In genomic region chr9:59577844-59578504, GRCm38 (mm10) we compare ENCODE assay signal across 8 mouse cellular contexts. TPM values are rescaled to one million over a fixed set of nuclear protein-coding genes. Genes with fewer than 3 reads are reported as not detected.
A peak's percentile ranks its signal among the peaks of the same experiment; 100 is the strongest.
DNase-seq lines count a peak whose midpoint lies in the region; ATAC-seq and TF ChIP-seq lines count a peak whose summit lies in the region.

Celf6 (plus strand) TSS chr9:59577917.

- 1% methylated on average over 58 of the region's 61 CpGs for WGBS in forebrain, embryonic 12.5 days
- 0% methylated on average over 51 of the region's 61 CpGs for WGBS in heart, postnatal 0 days
- 0% methylated on average over 41 of the region's 61 CpGs for WGBS in liver, embryonic 16.5 days (ENCODE audit: insufficient replicate concordance)
- WGBS in neural tube, embryonic 12.5 days = 1% methylated on average over 60 of the region's 61 CpGs
- WGBS in stomach, postnatal 0 days = under 1% methylated on average over 42 of the region's 61 CpGs

- H3K4me2 ChIP-seq in forebrain, embryonic 12.5 days = peak within 1 kb of the TSS; percentile 73
- H3K4me2 ChIP-seq in heart, postnatal 0 days (ENCODE audit: low read depth, low read length) = peak within 1 kb of the TSS; percentile 72
- H3K4me2 ChIP-seq in liver, embryonic 16.5 days (ENCODE audit: low read depth, low read length) = peak within 1 kb of the TSS; percentile 90
- peak within 1 kb of the TSS; percentile 73 for H3K4me2 ChIP-seq in neural tube, embryonic 12.5 days (replicated peaks)
- H3K4me2 ChIP-seq in stomach, postnatal 0 days (replicated peaks; ENCODE audit: low read depth) = peak within 1 kb of the TSS; percentile 69

- peak; percentile 84 for DNase-seq in c-Kit-positive CD71-positive TER-119-positive erythroid progenitor cells, embryonic 14.5 days (ENCODE audit: low spot score)
- DNase-seq in heart, postnatal 0 days (ENCODE audit: low spot score) = peak; percentile 93
- peak; percentile 63 to 75 for DNase-seq in kidney, postnatal 36 days
- peak; percentile 93 for DNase-seq in stomach, postnatal 0 days (ENCODE audit: low spot score)

- no peaks in the 10 kb centered on the region for H3K4me1 ChIP-seq in ES-Bruce4 (ENCODE audit: control insufficient read depth, insufficient read depth, low read length)
- H3K4me1 ChIP-seq in forebrain, embryonic 12.5 days = peaks cover 17% of the 10 kb centered on the region
- peaks cover 8% of the 10 kb centered on the region; the same call in 1 of the 2 replicates for H3K4me1 ChIP-seq in heart, postnatal 0 days (ENCODE audit: control insufficient read depth, insufficient read depth)
- H3K4me1 ChIP-seq in liver, embryonic 16.5 days (ENCODE audit: control insufficient read depth, low read depth, low read length) = peaks cover 14% of the 10 kb centered on the region
- H3K4me1 ChIP-seq in neural tube, embryonic 12.5 days = peaks cover 15% of the 10 kb centered on the region
- 0 out of 2 replicates have a peak, but pooled peaks cover 2% of the 10 kb centered on the region for H3K4me1 ChIP-seq in stomach, postnatal 0 days (replicated peaks; ENCODE audit: control insufficient read depth, insufficient read depth)

- no peaks in the 10 kb centered on the region for H3K36me3 ChIP-seq in ES-Bruce4 (ENCODE audit: control insufficient read depth, insufficient read depth, low read length, poor library complexity, severe bottlenecking)
- no peaks in the 10 kb centered on the region for H3K36me3 ChIP-seq in forebrain, embryonic 12.5 days (replicated peaks)
- no peaks in the 10 kb centered on the region for H3K36me3 ChIP-seq in heart, postnatal 0 days (replicated peaks; ENCODE audit: control insufficient read depth, insufficient read depth, low read length)
- no peaks in the 10 kb centered on the region for H3K36me3 ChIP-seq in liver, embryonic 16.5 days (ENCODE audit: control insufficient read depth, insufficient read depth)
- H3K36me3 ChIP-seq in neural tube, embryonic 12.5 days = no peaks in the 10 kb centered on the region
- H3K36me3 ChIP-seq in stomach, postnatal 0 days (ENCODE audit: control insufficient read depth, insufficient read depth, low read length) = no peaks in the 10 kb centered on the region

- H3K4me3 ChIP-seq in ES-Bruce4 (ENCODE audit: low read depth, low read length) = peak within 1 kb of the TSS; percentile 69
- H3K4me3 ChIP-seq in forebrain, embryonic 12.5 days (replicated peaks) = peak within 1 kb of the TSS; percentile 52
- H3K4me3 ChIP-seq in heart, postnatal 0 days (ENCODE audit: low read depth, low read length) = peak within 1 kb of the TSS; percentile 55
- peak within 1 kb of the TSS; percentile 60 for H3K4me3 ChIP-seq in liver, embryonic 16.5 days (ENCODE audit: low read depth, low read length)
- peak within 1 kb of the TSS; percentile 48 for H3K4me3 ChIP-seq in neural tube, embryonic 12.5 days
- H3K4me3 ChIP-seq in stomach, postnatal 0 days (ENCODE audit: low read depth, low read length) = peak within 1 kb of the TSS; percentile 44

- H3K27ac ChIP-seq in ES-Bruce4 (ENCODE audit: insufficient read depth, low read length) = no peak within 1 kb of the TSS
- peak within 1 kb of the TSS; percentile 25; the same call in 1 of the 2 replicates for H3K27ac ChIP-seq in forebrain, embryonic 12.5 days
- no peak within 1 kb of the TSS for H3K27ac ChIP-seq in heart, postnatal 0 days (ENCODE audit: low read depth)
- no peak within 1 kb of the TSS for H3K27ac ChIP-seq in liver, embryonic 16.5 days (ENCODE audit: low read length)
- peak within 1 kb of the TSS; percentile 22; the same call in 1 of the 2 replicates for H3K27ac ChIP-seq in neural tube, embryonic 12.5 days
- H3K27ac ChIP-seq in stomach, postnatal 0 days (replicated peaks) = no peak within 1 kb of the TSS

- H3K27me3 ChIP-seq in ES-Bruce4 (ENCODE audit: control insufficient read depth, insufficient read depth, low read length, poor library complexity, severe bottlenecking) = peaks cover 2% of the 10 kb centered on the region
- H3K27me3 ChIP-seq in forebrain, embryonic 12.5 days = peaks cover 41% of the 10 kb centered on the region
- H3K27me3 ChIP-seq in heart, postnatal 0 days (ENCODE audit: control insufficient read depth, insufficient read depth, low read length) = peaks cover 45% of the 10 kb centered on the region
- peaks cover 60% of the 10 kb centered on the region for H3K27me3 ChIP-seq in liver, embryonic 16.5 days (ENCODE audit: control insufficient read depth, insufficient read depth, low read depth, low read length)
- H3K27me3 ChIP-seq in neural tube, embryonic 12.5 days (replicated peaks) = peaks cover 21% of the 10 kb centered on the region; the same call in 1 of the 2 replicates
- no peaks in the 10 kb centered on the region for H3K27me3 ChIP-seq in stomach, postnatal 0 days (ENCODE audit: control insufficient read depth, insufficient read depth, low read length)

- TF ChIP-seq EP300 in ES-Bruce4 (IDR thresholded peaks at IDR 0.05; ENCODE audit: insufficient read depth, low read depth, low read length) = 0 out of 2 replicates have a peak, but pooled peaks have one; percentile 5
- TF ChIP-seq EP300 in heart, postnatal 0 days (IDR thresholded peaks at IDR 0.05; ENCODE audit: low read depth) = no peak
- no peak for TF ChIP-seq EP300 in stomach, postnatal 0 days (optimal IDR thresholded peaks at IDR 0.05)

- ATAC-seq in forebrain, embryonic 12.5 days (ENCODE audit: low FRiP score) = peak; percentile 98
- peak; percentile 96 for ATAC-seq in heart, postnatal 0 days (ENCODE audit: insufficient read depth, low read depth)
- peak; percentile 94 for ATAC-seq in liver, embryonic 16.5 days (ENCODE audit: low read depth)
- peak; percentile 99 for ATAC-seq in neural tube, embryonic 12.5 days (ENCODE audit: low FRiP score, low read depth)
- peak; percentile 96 for ATAC-seq in stomach, postnatal 0 days (ENCODE audit: low FRiP score, low TSS enrichment)

- no peak within 1 kb of the TSS for H3K9ac ChIP-seq in ES-Bruce4 (ENCODE audit: low read depth, poor library complexity, severe bottlenecking)
- peak within 1 kb of the TSS; percentile 57 for H3K9ac ChIP-seq in forebrain, embryonic 12.5 days
- H3K9ac ChIP-seq in heart, postnatal 0 days (replicated peaks; ENCODE audit: low read depth, low read length) = no peak within 1 kb of the TSS
- H3K9ac ChIP-seq in liver, embryonic 16.5 days (ENCODE audit: low read depth, low read length) = no peak within 1 kb of the TSS
- peak within 1 kb of the TSS; percentile 57 for H3K9ac ChIP-seq in neural tube, embryonic 12.5 days
- no peak within 1 kb of the TSS for H3K9ac ChIP-seq in stomach, postnatal 0 days (ENCODE audit: low read length)

- no peak for TF ChIP-seq POLR2A in ES-Bruce4 (IDR thresholded peaks at IDR 0.05; ENCODE audit: insufficient read depth, low read length)

- no peak for TF ChIP-seq CTCF in ES-Bruce4 (IDR thresholded peaks at IDR 0.05; ENCODE audit: low read depth, low read length)
- TF ChIP-seq CTCF in heart, postnatal 0 days (IDR thresholded peaks at IDR 0.05; ENCODE audit: low read depth) = no peak
- TF ChIP-seq CTCF in stomach, postnatal 0 days (IDR thresholded peaks at IDR 0.05; ENCODE audit: low read depth) = no peak

- H3K9me3 ChIP-seq in ES-Bruce4 (replicated peaks; ENCODE audit: control insufficient read depth, insufficient read depth, low read length, poor library complexity, severe bottlenecking) = no peaks in the 10 kb centered on the region
- no peaks in the 10 kb centered on the region for H3K9me3 ChIP-seq in forebrain, embryonic 12.5 days
- H3K9me3 ChIP-seq in heart, postnatal 0 days (replicated peaks; ENCODE audit: control insufficient read depth, low read length) = no peaks in the 10 kb centered on the region
- no peaks in the 10 kb centered on the region for H3K9me3 ChIP-seq in liver, embryonic 16.5 days (replicated peaks; ENCODE audit: control insufficient read depth, low read length)
- no peaks in the 10 kb centered on the region for H3K9me3 ChIP-seq in neural tube, embryonic 12.5 days
- no peaks in the 10 kb centered on the region for H3K9me3 ChIP-seq in stomach, postnatal 0 days (ENCODE audit: control insufficient read depth, low read length)

RNA-seq across cellular contexts. Expression of gene Celf6, which starts in this region (rescaled TPM):
- polyA plus RNA-seq in ES-Bruce4 (2011; ENCODE audit: insufficient read depth, insufficient read length, low read depth, missing spikeins) = 0.64 TPM in 1 of 2 replicates, not detected in the other
- polyA plus RNA-seq in forebrain, embryonic 12.5 days (2016; fragmentation: Nextera tagmentation; extraction: Ambion mirVana) = 14.4 and 16.7 TPM in 2 replicates
- total RNA-seq in heart, postnatal 0 days (2014; rRNA removed; ENCODE audit: low replicate concordance) = not detected in 2 replicates
- 0.04 TPM in 1 of 2 replicates, not detected in the other for polyA plus RNA-seq in heart, postnatal 0 days (2015; fragmentation: Nextera tagmentation; extraction: Ambion mirVana)
- polyA plus RNA-seq in liver, embryonic 16.5 days (2015; fragmentation: Nextera tagmentation; extraction: Ambion mirVana) = 0.05 TPM in 1 of 2 replicates, not detected in the other
- 16.5 and 17.0 TPM in 2 replicates for polyA plus RNA-seq in neural tube, embryonic 12.5 days (2016; fragmentation: Nextera tagmentation; extraction: Ambion mirVana)
- 4.5 and 4.8 TPM in 2 replicates for polyA plus RNA-seq in stomach, postnatal 0 days (2015; fragmentation: Nextera tagmentation; extraction: Ambion mirVana)

Comparison
In these comparisons a context has a peak if more than half of its experiments do, and no peak if none do; other contexts are left out.
1. Peak in DNase-seq, ATAC-seq, H3K4me3 ChIP-seq and H3K4me2 ChIP-seq in heart, postnatal 0 days; RNA of the gene not detected or under 1 TPM.
2. Peak in ATAC-seq, H3K4me3 ChIP-seq and H3K4me2 ChIP-seq in liver, embryonic 16.5 days; RNA of the gene not detected or under 1 TPM.
3. H3K27ac ChIP-seq: peak in forebrain, embryonic 12.5 days (single experiment) and neural tube, embryonic 12.5 days (single experiment); none in ES-Bruce4 (single experiment), heart, postnatal 0 days (single experiment), liver, embryonic 16.5 days (single experiment) and stomach, postnatal 0 days (single experiment).
4. H3K9ac ChIP-seq: peak in forebrain, embryonic 12.5 days (single experiment) and neural tube, embryonic 12.5 days (single experiment); none in ES-Bruce4 (single experiment), heart, postnatal 0 days (single experiment), liver, embryonic 16.5 days (single experiment) and stomach, postnatal 0 days (single experiment).
5. Peak in every context shown above with its lines, with median percentiles within 50 percentile points of each other: H3K4me3 ChIP-seq, DNase-seq, ATAC-seq and H3K4me2 ChIP-seq.